Mouse (Mus musculus): ENCODE measurements around the gene Hyal2. TPM values are rescaled to one million over a fixed set of nuclear protein-coding genes. Genes with fewer than 3 reads are reported as not detected.

Hyal2 gene
- total RNA-seq, 2 experiments from 2014 or later, result 8.3 to 23.6 TPM

GRCm38 (mm10) chr9:107582509-107583062, 14.8 kb downstream of the Hyal2 start:
- no peak for ATAC-seq (replicated peaks; ENCODE audit: low FRiP score, low TSS enrichment, poor library complexity, severe bottlenecking)

GRCm38 (mm10) chr9:107583174-107583573, 15.4 kb downstream of the Hyal2 start:
- ATAC-seq (replicated peaks; ENCODE audit: low FRiP score, low TSS enrichment, poor library complexity, severe bottlenecking), result no peak

- no peak for ATAC-seq (replicated peaks; ENCODE audit: low FRiP score, low TSS enrichment, poor library complexity, severe bottlenecking)
Observed at GRCm38 (mm10) chr9:107586504-107586903, 18.8 kb downstream of the Hyal2 start.

GRCm38 (mm10) chr9:107586974-107587832, 19.5 kb downstream of the Hyal2 start, which contains the start of gene Ifrd2:
Gene Ifrd2, plus strand, starts transcription at chr9:107587642.
- ATAC-seq (replicated peaks; ENCODE audit: low FRiP score, low TSS enrichment, poor library complexity, severe bottlenecking), result peak; percentile 74

- peak; percentile 25 for ATAC-seq (replicated peaks; ENCODE audit: low FRiP score, low TSS enrichment, poor library complexity, severe bottlenecking)
Observed at GRCm38 (mm10) chr9:107587833-107588639, 20.3 kb downstream of the Hyal2 start.

- peak; percentile 49 for ATAC-seq (replicated peaks; ENCODE audit: low FRiP score, low TSS enrichment, poor library complexity, severe bottlenecking)
Observed at GRCm38 (mm10) chr9:107590058-107590772, 22.5 kb downstream of the Hyal2 start.

- no peak for ATAC-seq (replicated peaks; ENCODE audit: low FRiP score, low TSS enrichment, poor library complexity, severe bottlenecking)
Observed at GRCm38 (mm10) chr9:107590773-107591060, 23.0 kb downstream of the Hyal2 start.

GRCm38 (mm10) chr9:107593101-107593976, 25.6 kb downstream of the Hyal2 start:
- no peak for ATAC-seq (replicated peaks; ENCODE audit: low FRiP score, low TSS enrichment, poor library complexity, severe bottlenecking)

- ATAC-seq (replicated peaks; ENCODE audit: low FRiP score, low TSS enrichment, poor library complexity, severe bottlenecking), result no peak
Observed at GRCm38 (mm10) chr9:107594281-107595062, 26.7 kb downstream of the Hyal2 start.

- no peak for ATAC-seq (replicated peaks; ENCODE audit: low FRiP score, low TSS enrichment, poor library complexity, severe bottlenecking)
Observed at GRCm38 (mm10) chr9:107596619-107597569, 29.1 kb downstream of the Hyal2 start.

- ATAC-seq (replicated peaks; ENCODE audit: low FRiP score, low TSS enrichment, poor library complexity, severe bottlenecking), result no peak
Observed at GRCm38 (mm10) chr9:107598385-107598784, 30.6 kb downstream of the Hyal2 start.

- ATAC-seq (replicated peaks; ENCODE audit: low FRiP score, low TSS enrichment, poor library complexity, severe bottlenecking), result no peak
Observed at GRCm38 (mm10) chr9:107599433-107599832, 31.7 kb downstream of the Hyal2 start.

- ATAC-seq (replicated peaks; ENCODE audit: low FRiP score, low TSS enrichment, poor library complexity, severe bottlenecking), result no peak
Observed at GRCm38 (mm10) chr9:107599842-107600241, 32.1 kb downstream of the Hyal2 start.

GRCm38 (mm10) chr9:107600745-107601144, 33.0 kb downstream of the Hyal2 start:
- no peak for ATAC-seq (replicated peaks; ENCODE audit: low FRiP score, low TSS enrichment, poor library complexity, severe bottlenecking)

GRCm38 (mm10) chr9:107601275-107601674, 33.5 kb downstream of the Hyal2 start:
- ATAC-seq (replicated peaks; ENCODE audit: low FRiP score, low TSS enrichment, poor library complexity, severe bottlenecking), result no peak

GRCm38 (mm10) chr9:107602068-107602648, 34.4 kb downstream of the Hyal2 start:
- peak; percentile 58 for ATAC-seq (replicated peaks; ENCODE audit: low FRiP score, low TSS enrichment, poor library complexity, severe bottlenecking)

GRCm38 (mm10) chr9:107603251-107603650, 35.5 kb downstream of the Hyal2 start:
- no peak for ATAC-seq (replicated peaks; ENCODE audit: low FRiP score, low TSS enrichment, poor library complexity, severe bottlenecking)

Data from megakaryocyte-erythroid progenitor cell, adult 5-6 weeks (primary cell).